Mouse (Mus musculus) midbrain, postnatal 0 days (tissue): Measurements from ENCODE around the gene Ccl22. TPM values are rescaled to one million over a fixed set of nuclear protein-coding genes. Genes with fewer than 3 reads are reported as not detected.
A peak's percentile ranks its signal among the peaks of the same experiment; 100 is the strongest.

Source experiments
- ATAC-seq: fragments of 200-750 bp; cut with Nextera tagmentation; 2 replicates; pipeline ENCODE4 v1.8.0; 2017; ENCODE audit warnings: moderate number of reproducible peaks, mild to moderate bottlenecking, moderate TSS enrichment, moderate library complexity; ENCODE audit not compliant: low FRiP score
- DNase-seq: peaks from one replicate; pipeline ENCODE4 v3.0.0-alpha.2; 2015; ENCODE audit warnings: low spot score
- H3K27ac ChIP-seq: fragments of 300-500 bp; sonication (generic); 2 replicates; pipeline ENCODE4 v1.5.1; 2014; ENCODE audit warnings: low read depth, mild to moderate bottlenecking, low read length, mixed read lengths
- H3K27me3 ChIP-seq: fragments of 300-500 bp; sonication (generic); 2 replicates; pipeline ENCODE4 v1.6.1; 2014; ENCODE audit warnings: low read length, control low read depth, mixed read lengths; ENCODE audit not compliant: insufficient read depth
- H3K36me3 ChIP-seq: fragments of 300-500 bp; sonication (generic); 2 replicates; pipeline ENCODE4 v1.6.1; 2014; ENCODE audit warnings: low read length, control low read depth, mixed read lengths; ENCODE audit not compliant: insufficient read depth
- H3K4me1 ChIP-seq: fragments of 300-500 bp; sonication (generic); 2 replicates; pipeline ENCODE4 v1.6.1; 2014; ENCODE audit warnings: mild to moderate bottlenecking, control low read depth, antibody characterized with exemption, low read length, mixed read lengths; ENCODE audit not compliant: insufficient read depth
- H3K4me2 ChIP-seq: fragments of 300-500 bp; sonication (generic); 2 replicates; pipeline ENCODE4 v1.6.1; 2014; ENCODE audit warnings: low read depth, mild to moderate bottlenecking, low read length, mixed read lengths; ENCODE audit not compliant: poor library complexity, severe bottlenecking
- H3K4me3 ChIP-seq: fragments of 300-500 bp; sonication (generic); 2 replicates; pipeline ENCODE4 v1.5.1; 2014; ENCODE audit warnings: low read depth, mild to moderate bottlenecking, low read length, moderate library complexity
- H3K9ac ChIP-seq: fragments of 300-500 bp; sonication (generic); replicated peaks from 2 replicates; pipeline ENCODE4 v1.6.1; 2014; ENCODE audit warnings: mild to moderate bottlenecking, low read length, moderate library complexity, mixed read lengths; ENCODE audit not compliant: poor library complexity, severe bottlenecking
- H3K9me3 ChIP-seq: fragments of 300-500 bp; sonication (generic); 2 replicates; pipeline ENCODE4 v1.6.1; 2016; ENCODE audit warnings: low read length, control low read depth
- CTCF ChIP-seq: IDR thresholded peaks from 2 replicates; pipeline ENCODE4 v1.5.1; 2016; ENCODE audit warnings: antibody characterized with exemption, mild to moderate bottlenecking
- WGBS: fragments of 180-500 bp; shearing (Covaris S2); extraction: QIAGEN DNeasy Blood & Tissue Kit; methylation state at CpG from one replicate; pipeline ENCODE4 v1.1.7; 2014; 5-methylcytosine and 5-hydroxymethylcytosine counted together
- polyA plus RNA-seq: library from polyadenylated mRNA; unstranded; fragments of >200 nt; fragmentation: Nextera tagmentation; extraction: Ambion mirVana; gene quantifications from 2 replicates; pipeline ENCODE4 v1.2.1, GENCODE M21; 2015
- total RNA-seq: library from RNA; depleted of rRNA; stranded (reverse); fragments of >200 nt; gene quantifications from 2 replicates; pipeline ENCODE4 v1.2.3, GENCODE M21; 2014

The Ccl22 gene
- total and polyA plus RNA-seq, 2 experiments from 2014 or later: not detected

DNA sequence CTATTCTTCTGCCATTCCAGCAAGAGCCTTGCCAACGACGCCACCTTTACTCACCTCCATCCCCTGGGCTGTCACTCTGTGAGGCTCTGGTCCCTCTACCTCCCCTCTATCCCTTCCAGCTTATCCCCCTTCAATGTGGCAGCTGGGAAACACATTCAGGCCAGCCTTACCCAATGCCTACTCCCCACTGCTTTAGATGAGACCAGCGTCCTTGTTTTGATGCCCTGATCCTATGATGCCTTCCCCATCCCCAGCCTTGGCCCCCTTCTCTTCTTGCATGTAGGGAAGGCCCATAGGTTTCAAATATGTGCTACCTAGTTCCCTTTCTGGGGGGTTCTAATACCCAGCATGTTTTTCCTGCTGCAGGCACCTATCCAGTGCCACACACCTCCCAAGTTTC, 4.6 kb downstream of the Ccl22 start:
- no peak for DNase-seq
- no peak overlapping the region for H3K4me2 ChIP-seq
- no peaks in the 10 kb centered on the region for H3K9me3 ChIP-seq
- no peak overlapping the region for H3K4me3 ChIP-seq
- 78% methylated on average over 3 of the region's 3 CpGs for WGBS
- no peaks in the 10 kb centered on the region for H3K36me3 ChIP-seq
- H3K9ac ChIP-seq: no peak overlapping the region
- no peak for TF ChIP-seq CTCF
- no peak overlapping the region for H3K27ac ChIP-seq
- ATAC-seq: no peak
- no peaks in the 10 kb centered on the region for H3K4me1 ChIP-seq
- no peaks in the 10 kb centered on the region for H3K27me3 ChIP-seq

DNA sequence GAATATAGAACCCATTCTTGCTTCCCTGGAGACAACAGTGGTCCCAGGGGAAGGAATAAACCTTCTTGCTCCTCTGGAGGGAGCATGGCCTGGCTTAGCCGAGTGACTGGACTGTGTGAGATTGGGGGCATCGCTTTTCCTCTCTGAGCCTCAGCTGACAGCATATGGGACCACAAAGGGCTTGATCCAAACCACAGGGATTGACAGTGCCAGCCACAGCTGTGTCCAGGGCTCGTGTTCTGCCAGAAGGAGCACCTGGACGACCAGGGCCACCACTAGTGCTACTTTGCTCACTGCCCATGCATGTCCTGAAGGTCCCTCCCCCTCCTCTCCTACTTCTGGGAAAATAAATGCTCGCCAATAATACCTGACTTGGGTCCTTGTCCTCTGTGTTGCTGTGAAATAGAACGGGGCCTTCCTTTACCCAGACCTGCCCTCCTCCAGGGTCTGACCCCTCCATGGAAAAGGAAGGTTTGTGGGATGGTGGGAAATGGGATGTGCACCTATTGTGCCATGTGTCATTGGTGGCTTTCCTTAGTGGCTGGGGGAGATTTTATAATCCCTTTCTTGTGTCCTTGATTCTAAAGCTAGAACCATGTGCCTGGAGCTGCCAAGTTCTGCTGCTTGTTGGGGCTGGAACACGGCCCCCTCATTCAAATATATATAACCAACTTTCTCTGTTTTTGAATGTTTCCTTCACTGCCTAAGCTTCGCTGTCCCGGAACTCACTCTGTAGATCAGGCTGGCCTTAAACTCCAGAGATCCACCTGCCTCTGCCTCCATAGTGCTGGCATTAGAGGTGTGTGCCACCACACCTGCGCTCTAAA, 5.8 kb downstream of the Ccl22 start:
- no peak for TF ChIP-seq CTCF
- DNase-seq (no peak), ATAC-seq (no peak)
- no peaks in the 10 kb centered on the region for H3K4me1 ChIP-seq
- no peak overlapping the region for H3K4me3 ChIP-seq
- no peaks in the 10 kb centered on the region for H3K27me3 ChIP-seq
- WGBS: 80% methylated on average over 10 of the region's 10 CpGs
- H3K9me3 ChIP-seq: no peaks in the 10 kb centered on the region
- no peak overlapping the region for H3K9ac ChIP-seq
- no peak overlapping the region for H3K4me2 ChIP-seq
- no peaks in the 10 kb centered on the region for H3K36me3 ChIP-seq
- no peak overlapping the region for H3K27ac ChIP-seq

DNA sequence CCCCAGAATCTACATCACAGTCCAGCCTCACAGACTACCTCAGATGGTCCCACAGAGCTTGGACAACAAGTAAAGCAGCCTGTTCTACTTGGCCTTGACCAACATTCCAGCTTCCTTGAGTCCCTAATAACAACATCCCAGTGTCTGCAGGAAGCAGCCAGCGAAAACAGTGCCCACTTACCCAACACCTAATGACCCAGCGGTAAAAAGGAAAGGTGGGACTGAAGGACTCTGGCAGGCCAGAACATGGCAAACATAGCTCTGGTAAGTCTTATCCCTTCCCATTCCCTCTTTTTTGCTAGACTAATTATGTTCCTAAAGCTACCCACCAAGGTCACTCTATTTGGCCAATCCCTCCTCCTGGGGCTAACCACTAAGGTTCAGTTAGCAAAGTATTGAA, 8.6 kb downstream of the Ccl22 start:
- no peak for TF ChIP-seq CTCF
- no peaks in the 10 kb centered on the region for H3K27me3 ChIP-seq
- H3K4me1 ChIP-seq: no peaks in the 10 kb centered on the region
- no peak overlapping the region for H3K4me2 ChIP-seq
- ATAC-seq (no peak), DNase-seq (no peak)
- H3K9me3 ChIP-seq: no peaks in the 10 kb centered on the region
- no peak overlapping the region for H3K27ac ChIP-seq
- WGBS: 93% methylated on average over 2 of the region's 2 CpGs
- no peak overlapping the region for H3K4me3 ChIP-seq
- H3K36me3 ChIP-seq: no peaks in the 10 kb centered on the region
- no peak overlapping the region for H3K9ac ChIP-seq

DNA sequence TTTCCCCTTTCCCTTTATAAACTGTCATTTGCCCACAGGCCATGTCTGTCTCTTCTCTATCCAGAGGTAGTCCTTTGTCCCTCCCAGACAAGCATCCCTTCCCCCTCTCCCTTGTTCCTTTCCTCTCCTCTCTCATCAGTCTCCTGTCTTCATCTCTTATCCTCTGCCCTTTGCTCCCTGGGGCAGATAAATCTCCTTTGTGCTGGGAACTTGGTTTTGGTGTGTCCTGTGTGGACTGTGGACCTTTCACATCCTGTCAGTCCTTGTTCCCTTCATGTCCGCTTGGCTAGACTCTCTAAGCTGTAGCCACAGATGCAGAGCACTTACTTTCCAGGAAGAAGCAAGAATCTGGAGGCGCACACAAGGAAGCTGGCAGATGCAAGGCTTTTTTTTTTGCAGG, 9.1 kb downstream of the Ccl22 start:
- Histone ChIP-seq H3K27me3 (no peaks in the 10 kb centered on the region), H3K36me3 (no peaks in the 10 kb centered on the region), H3K4me3 (no peak overlapping the region), H3K27ac (no peak overlapping the region), H3K4me2 (no peak overlapping the region), H3K9me3 (no peaks in the 10 kb centered on the region), H3K9ac (no peak overlapping the region), H3K4me1 (no peaks in the 10 kb centered on the region)
- DNase-seq: no peak
- no peak for TF ChIP-seq CTCF
- ATAC-seq: no peak
- WGBS: 58% methylated on average over 2 of the region's 2 CpGs

- WGBS: 79% methylated on average over 9 of the region's 9 CpGs
- Histone ChIP-seq H3K4me3 (no peak overlapping the region), H3K27ac (no peak overlapping the region), H3K9ac (no peak overlapping the region), H3K27me3 (0 out of 2 replicates have a peak, but pooled peaks cover 3% of the 10 kb centered on the region), H3K4me2 (no peak overlapping the region), H3K4me1 (0 out of 2 replicates have a peak, but pooled peaks cover 3% of the 10 kb centered on the region), H3K36me3 (no peaks in the 10 kb centered on the region), H3K9me3 (no peaks in the 10 kb centered on the region)
- ATAC-seq: no peak
- DNase-seq: no peak
- TF ChIP-seq CTCF: no peak
Measured at GRCm38 (mm10) chr8:94767035-94767434, 21.6 kb downstream of the Ccl22 start.

GRCm38 (mm10) chr8:94770945-94771344, 25.6 kb downstream of the Ccl22 start:
- Histone ChIP-seq H3K27ac (peak overlapping the region; percentile 73; the same call in 1 of the 2 replicates), H3K4me3 (0 out of 2 replicates have a peak overlapping the region, but pooled peaks have one; percentile 61), H3K9ac (no peak overlapping the region), H3K36me3 (no peaks in the 10 kb centered on the region), H3K27me3 (0 out of 2 replicates have a peak, but pooled peaks cover 3% of the 10 kb centered on the region), H3K9me3 (no peaks in the 10 kb centered on the region), H3K4me2 (no peak overlapping the region), H3K4me1 (peaks cover 7% of the 10 kb centered on the region; the same call in 1 of the 2 replicates)
- TF ChIP-seq CTCF: no peak
- 48% methylated on average over 6 of the region's 6 CpGs for WGBS
- DNase-seq (peak; percentile 65), ATAC-seq (no peak)
